Mouse (Mus musculus) ES-E14 (cell line): ENCODE measurements around the gene Gm20662. TPM values are rescaled to one million over a fixed set of nuclear protein-coding genes. Genes with fewer than 3 reads are reported as not detected.

Experiments
- DNase-seq: peaks from one replicate; pipeline ENCODE4 v3.0.0-alpha.2; 2013; ENCODE audit warnings: low read depth, low spot score
- H3K27ac ChIP-seq: 2 replicates; pipeline ENCODE4 v1.5.1; 2012; ENCODE audit warnings: low read depth, mild to moderate bottlenecking, low read length, moderate library complexity, mixed read lengths; ENCODE audit not compliant: poor library complexity, insufficient read depth, severe bottlenecking
- H3K36me3 ChIP-seq: 2 replicates; pipeline ENCODE4 v1.6.1; 2012; ENCODE audit warnings: mild to moderate bottlenecking, low read length, moderate library complexity, mixed read lengths; ENCODE audit not compliant: control insufficient read depth, poor library complexity, insufficient read depth, severe bottlenecking
- H3K4me1 ChIP-seq, 2 experiments: fragments of 150-350 bp in 1 of 2; sonication (generic) in 1 of 2; 2 replicates each; pipeline ENCODE4 v1.6.1; 2012; ENCODE audit warnings: low read length in 2 of 2, mild to moderate bottlenecking in 1 of 2, mixed read lengths in 1 of 2; ENCODE audit not compliant: control insufficient read depth in 2 of 2, insufficient read depth in 2 of 2, poor library complexity in 1 of 2
- H3K4me3 ChIP-seq, 2 experiments: fragments of 150-350 bp in 1 of 2; sonication (generic) in 1 of 2; 2 replicates each; pipeline ENCODE4 v1.5.1; 2012; ENCODE audit warnings: low read length in 2 of 2, low read depth in 1 of 2, mild to moderate bottlenecking in 1 of 2, mixed read lengths in 1 of 2; ENCODE audit not compliant: insufficient read depth in 1 of 2, poor library complexity in 1 of 2, severe bottlenecking in 1 of 2
- H3K9ac ChIP-seq: 2 replicates; pipeline ENCODE4 v1.6.1; 2012; ENCODE audit warnings: low read depth, mild to moderate bottlenecking, low read length, mixed read lengths; ENCODE audit not compliant: poor library complexity, insufficient read depth, severe bottlenecking
- H3K9me3 ChIP-seq: fragments of 150-350 bp; sonication (generic); 2 replicates; pipeline ENCODE4 v1.6.1; 2012; ENCODE audit warnings: low read depth, mild to moderate bottlenecking, low read length; ENCODE audit not compliant: control insufficient read depth, insufficient read depth
- CHD2 ChIP-seq: IDR thresholded peaks from 2 replicates; pipeline ENCODE4 v1.6.1; 2014; ENCODE audit warnings: mild to moderate bottlenecking, low read depth, low read length, inconsistent platforms
- HCFC1 ChIP-seq: IDR thresholded peaks from 2 replicates; pipeline ENCODE4 v1.6.1; 2012; ENCODE audit warnings: low read length, inconsistent platforms, borderline replicate concordance; ENCODE audit not compliant: insufficient read depth
- MAFK ChIP-seq: IDR thresholded peaks from 2 replicates; pipeline ENCODE4 v1.6.1; 2014; ENCODE audit warnings: mild to moderate bottlenecking, low read depth, low read length, inconsistent platforms; ENCODE audit not compliant: insufficient read depth
- ZC3H11A ChIP-seq: IDR thresholded peaks from 2 replicates; pipeline ENCODE4 v1.6.1; 2012; ENCODE audit warnings: low read depth, mild to moderate bottlenecking, inconsistent platforms, low read length, borderline replicate concordance
- ZNF384 ChIP-seq: IDR thresholded peaks from 2 replicates; pipeline ENCODE4 v1.6.1; 2012; ENCODE audit warnings: low read depth, low read length, inconsistent platforms
- in situ Hi-C, 2 experiments: fragments of 600-800 bp; cut with MboI; formaldehyde crosslinking; loops; one replicate each; pipeline ENCODE4 v1.15.1; 2025; ENCODE audit warnings: low sequenced_read_pairs in 2 of 2, inconsistent platforms in 1 of 2; ENCODE audit not compliant: unreplicated experiment in 2 of 2
- total RNA-seq: library from RNA; depleted of rRNA; stranded (reverse); fragments of 300-350 nt; gene quantifications from 2 replicates; pipeline ENCODE4 v1.2.3, GENCODE M21; 2012

Gm20662 gene
- total RNA-seq, 1 experiment = 0.45 TPM

- no peaks in the 10 kb centered on the region for H3K9me3 ChIP-seq
- peak overlapping the region in 1 of 2 experiments; percentile 98; a peak in 2 of 4 replicates for H3K4me3 ChIP-seq
- no peak for TF ChIP-seq ZC3H11A
- in situ Hi-C loops = no loop called here
- DNase-seq = no peak
- no peak overlapping the region for H3K27ac ChIP-seq
- no peaks in the 10 kb centered on the region for H3K36me3 ChIP-seq
- peak overlapping the region; percentile 19; the same call in 1 of the 2 replicates for H3K9ac ChIP-seq
- H3K4me1 ChIP-seq = peaks cover 2 to 15% of the 10 kb centered on the region in 2 experiments; a peak in 2 of 4 replicates
These were observed 11.4 kb upstream of the Gm20662 start for GRCm38 (mm10) chr9:107984754-107985055.

- H3K36me3 ChIP-seq = no peaks in the 10 kb centered on the region
- TF ChIP-seq MAFK = no peak
- TF ChIP-seq HCFC1 = no peak
- TF ChIP-seq ZNF384 = no peak
- TF ChIP-seq CHD2 = no peak
- TF ChIP-seq ZC3H11A = no peak
- H3K9ac ChIP-seq = peak within 1 kb of the TSS; percentile 46; the same call in 1 of the 2 replicates
- H3K4me3 ChIP-seq = peak within 1 kb of the TSS; percentile 72 to 98
- H3K9me3 ChIP-seq = no peaks in the 10 kb centered on the region
- peak; percentile 63 for DNase-seq
- no peak within 1 kb of the TSS for H3K27ac ChIP-seq
- in situ Hi-C loops = no loop called here
- H3K4me1 ChIP-seq = peaks cover 2 to 15% of the 10 kb centered on the region in 2 experiments; a peak in 2 of 4 replicates
These were observed 10.7 kb upstream of the Gm20662 start, which contains the start of gene Inka1 for GRCm38 (mm10) chr9:107985131-107986119. Gene Inka1, minus strand, starts transcription at chr9:107985879.

GRCm38 (mm10) chr9:107986376-107986775 lies 9.8 kb upstream of the Gm20662 start:
- peak overlapping the region; percentile 29; the same call in 1 of the 2 replicates for H3K9ac ChIP-seq
- no peak overlapping the region for H3K27ac ChIP-seq
- peak overlapping the region; percentile 72 to 98 for H3K4me3 ChIP-seq
- in situ Hi-C loops = no loop called here
- H3K4me1 ChIP-seq = peaks cover 2 to 15% of the 10 kb centered on the region in 2 experiments; a peak in 2 of 4 replicates
- TF ChIP-seq ZNF384 (no peak), HCFC1 (no peak), CHD2 (no peak), MAFK (no peak), ZC3H11A (no peak)
- no peaks in the 10 kb centered on the region for H3K9me3 ChIP-seq
- H3K36me3 ChIP-seq = no peaks in the 10 kb centered on the region
- DNase-seq = peak; percentile 82

- in situ Hi-C loops = no loop called here
- H3K36me3 ChIP-seq = no peaks in the 10 kb centered on the region
- H3K9ac ChIP-seq = no peak overlapping the region
- TF ChIP-seq MAFK (peak; percentile 41; the same call in 1 of the 2 replicates), CHD2 (no peak), HCFC1 (no peak)
- H3K9me3 ChIP-seq = no peaks in the 10 kb centered on the region
- no peak overlapping the region for H3K27ac ChIP-seq
- no peak for DNase-seq
- peaks cover 2 to 15% of the 10 kb centered on the region in 2 experiments; a peak in 2 of 4 replicates for H3K4me1 ChIP-seq
- H3K4me3 ChIP-seq = no peak overlapping the region
These were observed 8.2 kb upstream of the Gm20662 start for GRCm38 (mm10) chr9:107987950-107988349.

GRCm38 (mm10) chr9:107992197-107992596 lies 4.0 kb upstream of the Gm20662 start, which contains the start of gene Cdhr4:
Gene Cdhr4, plus strand, starts transcription at chr9:107992497.
- H3K27ac ChIP-seq = no peak within 1 kb of the TSS
- no peaks in the 10 kb centered on the region for H3K36me3 ChIP-seq
- no peak for TF ChIP-seq ZNF384
- no peak for TF ChIP-seq HCFC1
- no peak for TF ChIP-seq MAFK
- no peak within 1 kb of the TSS for H3K9ac ChIP-seq
- H3K9me3 ChIP-seq = no peaks in the 10 kb centered on the region
- DNase-seq = no peak
- H3K4me1 ChIP-seq = peaks cover 2 to 8% of the 10 kb centered on the region in 2 experiments; a peak in 2 of 4 replicates
- in situ Hi-C loops = no loop called here
- H3K4me3 ChIP-seq = no peak within 1 kb of the TSS
